Mouse (Mus musculus): ENCODE measurements around the gene Gm11492. TPM values are rescaled to one million over a fixed set of nuclear protein-coding genes. Genes with fewer than 3 reads are reported as not detected.

Gm11492 gene
- polyA plus RNA-seq, 1 experiment from 2014 or later, result not detected

DNA sequence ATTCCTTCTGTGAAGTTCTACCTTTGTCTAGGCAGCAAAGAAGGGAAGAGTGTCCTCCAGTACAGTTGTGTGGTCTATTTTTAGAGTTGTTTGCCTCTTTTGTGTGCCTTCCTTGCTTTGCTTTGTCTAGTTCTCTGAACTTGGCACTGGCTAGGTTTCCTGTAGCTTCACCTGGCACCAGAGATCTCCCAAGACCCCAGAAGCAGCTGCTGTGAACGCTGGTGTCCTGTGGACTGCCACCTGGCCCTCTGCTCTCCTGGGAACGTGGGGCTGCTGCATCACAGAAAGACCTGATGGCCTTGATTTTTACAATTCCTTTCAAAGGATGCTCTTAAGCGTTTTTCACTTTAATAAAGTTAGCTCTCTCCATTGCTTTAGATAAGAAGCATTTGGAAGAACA is 23.5 kb upstream of the Gm11492 start:
- no peak for ATAC-seq (ENCODE audit: insufficient number of reproducible peaks, low FRiP score, low TSS enrichment, low read depth)
- H3K36me3 ChIP-seq (ENCODE audit: control insufficient read depth, insufficient read depth, low read length), result no peaks in the 10 kb centered on the region
- H3K9ac ChIP-seq (ENCODE audit: low read length), result no peak overlapping the region
- H3K4me3 ChIP-seq (ENCODE audit: low read depth, low read length), result no peak overlapping the region
- no peaks in the 10 kb centered on the region for H3K27me3 ChIP-seq (ENCODE audit: control insufficient read depth, insufficient read depth, low read length)
- no peaks in the 10 kb centered on the region for H3K4me1 ChIP-seq (ENCODE audit: control insufficient read depth, insufficient read depth, low read length)
- no peak overlapping the region for H3K27ac ChIP-seq (replicated peaks; ENCODE audit: low read depth, low read length)
- 53% methylated on average over 3 of the region's 3 CpGs for WGBS
- no peaks in the 10 kb centered on the region for H3K9me3 ChIP-seq (ENCODE audit: control insufficient read depth, low read length)
- DNase-seq (ENCODE audit: low spot score), result no peak
- no peak overlapping the region for H3K4me2 ChIP-seq (ENCODE audit: low read depth, severe bottlenecking)

- DNase-seq (ENCODE audit: low spot score), result no peak
- H3K9ac ChIP-seq (ENCODE audit: low read length), result no peak overlapping the region
- H3K27me3 ChIP-seq (ENCODE audit: control insufficient read depth, insufficient read depth, low read length), result no peaks in the 10 kb centered on the region
- H3K36me3 ChIP-seq (ENCODE audit: control insufficient read depth, insufficient read depth, low read length), result no peaks in the 10 kb centered on the region
- ATAC-seq (ENCODE audit: insufficient number of reproducible peaks, low FRiP score, low TSS enrichment, low read depth), result no peak
- H3K4me3 ChIP-seq (ENCODE audit: low read depth, low read length), result no peak overlapping the region
- no peaks in the 10 kb centered on the region for H3K4me1 ChIP-seq (ENCODE audit: control insufficient read depth, insufficient read depth, low read length)
- WGBS, result 81% methylated on average over 4 of the region's 4 CpGs
- no peak overlapping the region for H3K4me2 ChIP-seq (ENCODE audit: low read depth, severe bottlenecking)
- no peaks in the 10 kb centered on the region for H3K9me3 ChIP-seq (ENCODE audit: control insufficient read depth, low read length)
- no peak overlapping the region for H3K27ac ChIP-seq (replicated peaks; ENCODE audit: low read depth, low read length)
These were observed 13.1 kb upstream of the Gm11492 start for GRCm38 (mm10) chr11:87553342-87553741.

- 80% methylated on average over 5 of the region's 5 CpGs for WGBS
- ATAC-seq (ENCODE audit: insufficient number of reproducible peaks, low FRiP score, low TSS enrichment, low read depth), result no peak
- Histone ChIP-seq H3K9me3 (ENCODE audit: control insufficient read depth, low read length) (no peaks in the 10 kb centered on the region), H3K27me3 (ENCODE audit: control insufficient read depth, insufficient read depth, low read length) (no peaks in the 10 kb centered on the region), H3K4me1 (ENCODE audit: control insufficient read depth, insufficient read depth, low read length) (no peaks in the 10 kb centered on the region), H3K4me3 (ENCODE audit: low read depth, low read length) (no peak overlapping the region), H3K9ac (ENCODE audit: low read length) (no peak overlapping the region), H3K4me2 (ENCODE audit: low read depth, severe bottlenecking) (no peak overlapping the region), H3K27ac (replicated peaks; ENCODE audit: low read depth, low read length) (no peak overlapping the region), H3K36me3 (ENCODE audit: control insufficient read depth, insufficient read depth, low read length) (no peaks in the 10 kb centered on the region)
- no peak for DNase-seq (ENCODE audit: low spot score)
These were observed 12.1 kb upstream of the Gm11492 start for GRCm38 (mm10) chr11:87554386-87554785.

GRCm38 (mm10) chr11:87555106-87555703 is 11.2 kb upstream of the Gm11492 start:
- Histone ChIP-seq H3K4me3 (ENCODE audit: low read depth, low read length) (no peak overlapping the region), H3K4me2 (ENCODE audit: low read depth, severe bottlenecking) (no peak overlapping the region), H3K4me1 (ENCODE audit: control insufficient read depth, insufficient read depth, low read length) (no peaks in the 10 kb centered on the region), H3K27me3 (ENCODE audit: control insufficient read depth, insufficient read depth, low read length) (no peaks in the 10 kb centered on the region), H3K9me3 (ENCODE audit: control insufficient read depth, low read length) (no peaks in the 10 kb centered on the region), H3K27ac (replicated peaks; ENCODE audit: low read depth, low read length) (no peak overlapping the region), H3K36me3 (ENCODE audit: control insufficient read depth, insufficient read depth, low read length) (no peaks in the 10 kb centered on the region), H3K9ac (ENCODE audit: low read length) (no peak overlapping the region)
- WGBS, result 86% methylated on average over 2 of the region's 2 CpGs
- no peak for DNase-seq (ENCODE audit: low spot score)
- ATAC-seq (ENCODE audit: insufficient number of reproducible peaks, low FRiP score, low TSS enrichment, low read depth), result no peak

DNA sequence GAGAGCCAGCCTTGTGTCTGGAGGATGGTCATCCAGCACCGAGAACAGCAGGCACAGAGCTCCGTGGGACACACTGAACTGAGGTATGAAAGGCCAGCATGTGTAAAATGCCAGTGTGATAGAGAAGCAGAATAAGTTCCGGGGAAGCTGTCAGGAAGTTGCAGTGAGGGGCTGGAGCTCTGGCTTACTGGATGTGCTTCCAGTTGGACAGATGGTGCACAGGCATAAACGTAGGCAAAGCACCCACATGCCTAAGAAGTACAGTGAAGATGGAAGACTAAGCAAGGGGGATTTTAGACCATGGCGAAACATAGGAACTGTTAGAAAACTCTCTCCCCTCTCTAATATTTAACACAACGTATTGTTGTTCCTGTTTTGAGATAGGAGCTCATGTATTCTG is 5.2 kb upstream of the Gm11492 start:
- H3K4me2 ChIP-seq (ENCODE audit: low read depth, severe bottlenecking), result no peak overlapping the region
- no peak overlapping the region for H3K9ac ChIP-seq (ENCODE audit: low read length)
- H3K36me3 ChIP-seq (ENCODE audit: control insufficient read depth, insufficient read depth, low read length), result no peaks in the 10 kb centered on the region
- H3K27ac ChIP-seq (replicated peaks; ENCODE audit: low read depth, low read length), result no peak overlapping the region
- WGBS, result 82% methylated on average over 6 of the region's 6 CpGs
- no peaks in the 10 kb centered on the region for H3K9me3 ChIP-seq (ENCODE audit: control insufficient read depth, low read length)
- no peak for DNase-seq (ENCODE audit: low spot score)
- H3K4me1 ChIP-seq (ENCODE audit: control insufficient read depth, insufficient read depth, low read length), result no peaks in the 10 kb centered on the region
- ATAC-seq (ENCODE audit: insufficient number of reproducible peaks, low FRiP score, low TSS enrichment, low read depth), result no peak
- no peaks in the 10 kb centered on the region for H3K27me3 ChIP-seq (ENCODE audit: control insufficient read depth, insufficient read depth, low read length)
- no peak overlapping the region for H3K4me3 ChIP-seq (ENCODE audit: low read depth, low read length)

DNA sequence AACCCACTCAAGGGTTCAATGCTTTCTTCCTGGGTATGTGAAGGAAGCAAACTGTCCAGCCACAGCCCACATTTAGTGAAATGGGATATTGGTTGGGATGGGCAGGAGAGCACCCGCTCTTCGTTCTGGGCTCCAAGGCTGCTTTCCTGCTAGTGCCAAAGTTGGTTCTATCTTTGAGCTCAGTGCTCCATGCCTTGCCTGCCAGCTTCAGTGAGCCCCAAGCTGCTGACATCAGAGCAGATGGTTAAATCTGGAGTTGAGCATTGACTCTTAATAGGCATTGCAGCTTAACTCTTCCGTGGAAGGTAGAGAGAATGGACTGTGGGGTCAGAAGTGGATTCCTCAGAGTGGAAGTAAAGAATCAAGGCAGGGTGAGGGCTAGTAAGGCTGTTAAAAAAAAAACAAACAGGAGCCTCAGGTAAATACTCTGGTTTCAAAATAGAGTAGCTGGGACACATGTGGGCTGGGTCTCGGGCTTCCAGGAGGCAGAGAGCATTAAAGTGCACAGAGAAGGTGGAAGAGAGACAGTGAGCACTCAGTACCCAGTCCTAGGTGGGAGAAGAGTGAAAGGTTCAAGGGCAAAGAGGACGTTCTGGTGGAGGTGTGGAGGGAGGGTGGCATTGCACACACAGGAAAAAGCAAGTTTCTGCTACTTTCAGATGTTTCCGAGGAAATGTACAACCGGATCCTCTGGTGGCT is 2.0 kb downstream of the Gm11492 start, which contains the start of gene Sept4:
Sept4 (plus strand) TSS at position 649 of the 699 bp plus-strand sequence.
- WGBS, result 75% methylated on average over 7 of the region's 7 CpGs
- DNase-seq (ENCODE audit: low spot score) (no peak), ATAC-seq (ENCODE audit: insufficient number of reproducible peaks, low FRiP score, low TSS enrichment, low read depth) (no peak)
- H3K36me3 ChIP-seq (ENCODE audit: control insufficient read depth, insufficient read depth, low read length), result no peaks in the 10 kb centered on the region
- no peaks in the 10 kb centered on the region for H3K27me3 ChIP-seq (ENCODE audit: control insufficient read depth, insufficient read depth, low read length)
- H3K4me1 ChIP-seq (ENCODE audit: control insufficient read depth, insufficient read depth, low read length), result no peaks in the 10 kb centered on the region
- H3K9me3 ChIP-seq (ENCODE audit: control insufficient read depth, low read length), result no peaks in the 10 kb centered on the region
- H3K4me2 ChIP-seq (ENCODE audit: low read depth, severe bottlenecking), result no peak within 1 kb of the TSS
- no peak within 1 kb of the TSS for H3K27ac ChIP-seq (replicated peaks; ENCODE audit: low read depth, low read length)
- H3K9ac ChIP-seq (ENCODE audit: low read length), result no peak within 1 kb of the TSS
- H3K4me3 ChIP-seq (ENCODE audit: low read depth, low read length), result no peak within 1 kb of the TSS

GRCm38 (mm10) chr11:87570743-87571142 is 4.3 kb downstream of the Gm11492 start:
- Histone ChIP-seq H3K4me3 (ENCODE audit: low read depth, low read length) (no peak overlapping the region), H3K36me3 (ENCODE audit: control insufficient read depth, insufficient read depth, low read length) (no peaks in the 10 kb centered on the region), H3K27ac (replicated peaks; ENCODE audit: low read depth, low read length) (no peak overlapping the region), H3K27me3 (ENCODE audit: control insufficient read depth, insufficient read depth, low read length) (no peaks in the 10 kb centered on the region), H3K9ac (ENCODE audit: low read length) (no peak overlapping the region), H3K9me3 (ENCODE audit: control insufficient read depth, low read length) (no peaks in the 10 kb centered on the region), H3K4me1 (ENCODE audit: control insufficient read depth, insufficient read depth, low read length) (no peaks in the 10 kb centered on the region), H3K4me2 (ENCODE audit: low read depth, severe bottlenecking) (no peak overlapping the region)
- WGBS, result 80% methylated on average over 5 of the region's 5 CpGs
- DNase-seq (ENCODE audit: low spot score) (no peak), ATAC-seq (ENCODE audit: insufficient number of reproducible peaks, low FRiP score, low TSS enrichment, low read depth) (no peak)

- Histone ChIP-seq H3K4me3 (ENCODE audit: low read depth, low read length) (no peak overlapping the region), H3K36me3 (ENCODE audit: control insufficient read depth, insufficient read depth, low read length) (no peaks in the 10 kb centered on the region), H3K27ac (replicated peaks; ENCODE audit: low read depth, low read length) (no peak overlapping the region), H3K27me3 (ENCODE audit: control insufficient read depth, insufficient read depth, low read length) (no peaks in the 10 kb centered on the region), H3K9ac (ENCODE audit: low read length) (no peak overlapping the region), H3K9me3 (ENCODE audit: control insufficient read depth, low read length) (no peaks in the 10 kb centered on the region), H3K4me1 (ENCODE audit: control insufficient read depth, insufficient read depth, low read length) (no peaks in the 10 kb centered on the region), H3K4me2 (ENCODE audit: low read depth, severe bottlenecking) (no peak overlapping the region)
- 100% methylated on average over 1 of the region's 1 CpGs for WGBS
- no peak for DNase-seq (ENCODE audit: low spot score)
- no peak for ATAC-seq (ENCODE audit: insufficient number of reproducible peaks, low FRiP score, low TSS enrichment, low read depth)
These were observed 5.0 kb downstream of the Gm11492 start for GRCm38 (mm10) chr11:87571361-87571950.
